Mouse (Mus musculus) cerebellum, adult 2 months (tissue): Measurements from ENCODE around the gene Ypel5. TPM values are rescaled to one million over a fixed set of nuclear protein-coding genes. Genes with fewer than 3 reads are reported as not detected.

Experiments
- DNase-seq, 2 experiments: peaks; one replicate each; pipeline ENCODE4 v3.0.0; 2021
- H3K27ac ChIP-seq: fragments of 200-500 bp; 2 replicates; pipeline ENCODE4 v1.5.1; 2012; ENCODE audit warnings: low read length, control low read depth, inconsistent platforms; ENCODE audit not compliant: insufficient read depth
- H3K27me3 ChIP-seq: fragments of 200-500 bp; 2 replicates; pipeline ENCODE4 v1.6.1; 2012; ENCODE audit warnings: inconsistent platforms, mild to moderate bottlenecking, low read length, moderate library complexity; ENCODE audit not compliant: control insufficient read depth, insufficient read depth
- H3K4me1 ChIP-seq: fragments of 200-500 bp; 2 replicates; pipeline ENCODE4 v1.6.1; 2011; ENCODE audit warnings: low read length; ENCODE audit not compliant: control insufficient read depth, insufficient read depth
- H3K4me3 ChIP-seq: fragments of 200-500 bp; replicated peaks from 2 replicates; pipeline ENCODE3; 2011; ENCODE audit warnings: mild to moderate bottlenecking, low read depth, low read length, control low read depth; ENCODE audit not compliant: insufficient read depth
- CTCF ChIP-seq: fragments of 200-500 bp; IDR thresholded peaks from 2 replicates; pipeline ENCODE4 v1.5.1; 2011; ENCODE audit warnings: low read depth, mild to moderate bottlenecking, control low read depth, low read length, moderate library complexity, borderline replicate concordance; ENCODE audit not compliant: insufficient read depth
- POLR2A ChIP-seq: fragments of 200-500 bp; IDR thresholded peaks from 2 replicates; pipeline ENCODE4 v1.6.1; 2011; ENCODE audit warnings: low read length, control low read depth, borderline replicate concordance; ENCODE audit not compliant: insufficient read depth
- WGBS: fragments of 180-500 bp; shearing (Covaris S2); methylation state at CpG from one replicate; pipeline ENCODE4 v1.1.7; 2018; 5-methylcytosine and 5-hydroxymethylcytosine counted together
- polyA plus RNA-seq: library from polyadenylated mRNA; depleted of rRNA; stranded (reverse); fragments of >200 nt; gene quantifications from 2 replicates; pipeline ENCODE4 v1.2.3, GENCODE M21; 2012

Ypel5 gene
- polyA plus RNA-seq, 1 experiment = 105 TPM

GRCm38 (mm10) chr17:72880156-72880555 is 43.9 kb downstream of the Ypel5 start:
- TF ChIP-seq CTCF = no peak
- no peak for TF ChIP-seq POLR2A
- H3K4me3 ChIP-seq = no peak overlapping the region
- H3K27ac ChIP-seq = no peak overlapping the region
- DNase-seq = no peak
- no peaks in the 10 kb centered on the region for H3K27me3 ChIP-seq
- no peaks in the 10 kb centered on the region for H3K4me1 ChIP-seq
- 86% methylated on average over 3 of the region's 3 CpGs for WGBS

GRCm38 (mm10) chr17:72881051-72881450 is 44.8 kb downstream of the Ypel5 start:
- H3K4me1 ChIP-seq = no peaks in the 10 kb centered on the region
- WGBS = 23% methylated on average over 3 of the region's 3 CpGs
- no peaks in the 10 kb centered on the region for H3K27me3 ChIP-seq
- no peak overlapping the region for H3K4me3 ChIP-seq
- no peak overlapping the region for H3K27ac ChIP-seq
- no peak for DNase-seq
- TF ChIP-seq CTCF (no peak), POLR2A (no peak)

GRCm38 (mm10) chr17:72881804-72882203 is 45.6 kb downstream of the Ypel5 start:
- H3K4me3 ChIP-seq = no peak overlapping the region
- DNase-seq = no peak
- H3K27ac ChIP-seq = no peak overlapping the region
- TF ChIP-seq CTCF = no peak
- no peak for TF ChIP-seq POLR2A
- no peaks in the 10 kb centered on the region for H3K4me1 ChIP-seq
- no peaks in the 10 kb centered on the region for H3K27me3 ChIP-seq
- 52% methylated on average over 1 of the region's 1 CpGs for WGBS

- H3K4me1 ChIP-seq = no peaks in the 10 kb centered on the region
- no peaks in the 10 kb centered on the region for H3K27me3 ChIP-seq
- no peak overlapping the region for H3K4me3 ChIP-seq
- WGBS = 26% methylated on average over 20 of the region's 20 CpGs
- TF ChIP-seq CTCF (peak; percentile 48; the same call in 1 of the 2 replicates), POLR2A (no peak)
- peak; percentile 48 to 65 for DNase-seq
- H3K27ac ChIP-seq = no peak overlapping the region
Observed at GRCm38 (mm10) chr17:72889556-72890397, 53.5 kb downstream of the Ypel5 start.

GRCm38 (mm10) chr17:72890398-72890898 is 54.2 kb downstream of the Ypel5 start:
- WGBS = 76% methylated on average over 8 of the region's 8 CpGs
- Histone ChIP-seq H3K4me1 (no peaks in the 10 kb centered on the region), H3K27ac (no peak overlapping the region), H3K27me3 (no peaks in the 10 kb centered on the region), H3K4me3 (no peak overlapping the region)
- TF ChIP-seq CTCF = no peak
- no peak for DNase-seq

DNA sequence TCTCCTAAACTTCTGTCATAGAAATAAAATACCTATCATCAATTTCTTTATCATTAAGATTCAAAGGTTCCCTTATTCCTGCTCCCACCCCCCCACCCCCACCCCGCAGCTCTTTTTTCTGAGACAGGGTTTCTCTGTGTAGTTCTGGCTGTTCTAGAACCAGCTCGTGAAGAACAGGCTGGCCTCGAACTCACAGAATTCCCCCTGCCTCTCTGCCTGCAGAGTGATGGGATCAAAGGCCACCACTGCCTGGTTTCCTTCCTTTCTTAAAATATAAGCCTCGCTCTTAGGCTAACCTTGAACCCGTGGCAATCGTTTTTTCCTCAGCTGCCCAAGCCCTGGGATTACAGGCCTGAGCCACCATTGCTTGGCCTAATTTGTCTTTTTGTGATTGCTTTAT is 55.3 kb downstream of the Ypel5 start:
- TF ChIP-seq POLR2A = no peak
- TF ChIP-seq CTCF = no peak
- Histone ChIP-seq H3K27ac (no peak overlapping the region), H3K4me3 (no peak overlapping the region), H3K4me1 (no peaks in the 10 kb centered on the region), H3K27me3 (no peaks in the 10 kb centered on the region)
- 88% methylated on average over 6 of the region's 6 CpGs for WGBS
- no peak for DNase-seq

GRCm38 (mm10) chr17:72895506-72895905 is 59.3 kb downstream of the Ypel5 start:
- H3K27me3 ChIP-seq = no peaks in the 10 kb centered on the region
- H3K4me1 ChIP-seq = no peaks in the 10 kb centered on the region
- TF ChIP-seq CTCF = no peak
- no peak for TF ChIP-seq POLR2A
- no peak for DNase-seq
- H3K27ac ChIP-seq = no peak overlapping the region
- 60% methylated on average over 3 of the region's 3 CpGs for WGBS
- H3K4me3 ChIP-seq = no peak overlapping the region

DNA sequence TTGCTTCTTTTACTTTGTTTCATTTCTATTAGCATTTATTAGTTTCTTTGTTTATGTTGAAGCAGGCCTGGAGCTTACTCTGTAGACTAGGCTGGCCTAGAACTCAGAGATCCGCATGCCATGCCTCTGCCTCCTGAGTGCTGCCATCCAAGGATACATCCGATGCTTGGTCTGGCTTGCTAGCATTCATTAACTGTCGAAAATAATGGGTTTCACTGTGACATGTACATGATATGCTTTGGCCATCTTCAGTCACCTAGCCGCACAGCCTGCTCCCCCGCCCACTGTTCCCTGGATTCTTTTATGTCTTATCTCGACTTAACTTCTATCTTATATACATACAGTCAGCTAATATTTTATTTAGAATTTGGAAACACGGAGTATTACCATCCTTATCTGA is 60.8 kb downstream of the Ypel5 start:
- TF ChIP-seq POLR2A (no peak), CTCF (no peak)
- WGBS = 87% methylated on average over 7 of the region's 7 CpGs
- no peaks in the 10 kb centered on the region for H3K4me1 ChIP-seq
- no peak overlapping the region for H3K4me3 ChIP-seq
- no peak overlapping the region for H3K27ac ChIP-seq
- no peak for DNase-seq
- H3K27me3 ChIP-seq = no peaks in the 10 kb centered on the region
